Comparison of ENCODE assay signal across 13 mouse cellular contexts in genomic region chr16:92200615-92201014, GRCm38 (mm10).
A peak's percentile ranks its signal among the peaks of the same experiment; 100 is the strongest.
DNase-seq lines count a peak whose midpoint lies in the region; ATAC-seq lines count a peak whose summit lies in the region.
"Had no signal": no experiment of that assay in that cellular context is flagged by ENCODE, and none has a peak within 500 bp of the region (broad histone marks: within the 10 kb centered on the region; RNA-seq: fewer than 3 reads in every experiment).

No protein-coding gene starts in this region.

- H3K36me3 ChIP-seq in heart, embryonic 15.5 days, result no peaks in the 10 kb centered on the region
- no peaks in the 10 kb centered on the region for H3K36me3 ChIP-seq in heart, embryonic 10.5 days
- H3K36me3 ChIP-seq in hindbrain, embryonic 12.5 days, result no peaks in the 10 kb centered on the region
- no peaks in the 10 kb centered on the region for H3K36me3 ChIP-seq in neural tube, embryonic 15.5 days
- no peaks in the 10 kb centered on the region for H3K36me3 ChIP-seq in forebrain, embryonic 10.5 days (replicated peaks)
- H3K36me3 ChIP-seq: embryonic facial prominence, embryonic 12.5 days; kidney, embryonic 15.5 days; limb, embryonic 13.5 days had no signal

- H3K4me2 ChIP-seq in heart, embryonic 15.5 days, result no peak overlapping the region
- H3K4me2 ChIP-seq in hindbrain, embryonic 12.5 days (replicated peaks), result no peak overlapping the region
- H3K4me2 ChIP-seq in neural tube, embryonic 15.5 days, result no peak overlapping the region
- H3K4me2 ChIP-seq: embryonic facial prominence, embryonic 12.5 days; kidney, embryonic 15.5 days; limb, embryonic 13.5 days had no signal

- no peaks in the 10 kb centered on the region for H3K27me3 ChIP-seq in heart, embryonic 15.5 days
- H3K27me3 ChIP-seq in heart, embryonic 10.5 days (ENCODE audit: insufficient read depth, poor library complexity, severe bottlenecking), result no peaks in the 10 kb centered on the region
- H3K27me3 ChIP-seq in hindbrain, embryonic 12.5 days, result no peaks in the 10 kb centered on the region
- no peaks in the 10 kb centered on the region for H3K27me3 ChIP-seq in neural tube, embryonic 15.5 days (replicated peaks)
- H3K27me3 ChIP-seq in forebrain, embryonic 10.5 days (ENCODE audit: poor library complexity, severe bottlenecking), result no peaks in the 10 kb centered on the region
- H3K27me3 ChIP-seq: embryonic facial prominence, embryonic 12.5 days; kidney, embryonic 15.5 days; limb, embryonic 13.5 days had no signal

- ATAC-seq in heart, embryonic 15.5 days (replicated peaks; ENCODE audit: insufficient number of reproducible peaks, insufficient read depth, low FRiP score, low read depth), result 0 out of 2 replicates have a peak, but pooled peaks have one; percentile 47
- ATAC-seq in hindbrain, embryonic 12.5 days (ENCODE audit: low FRiP score), result peak; percentile 66
- ATAC-seq in neural tube, embryonic 15.5 days (ENCODE audit: low FRiP score), result peak; percentile 90
- no peak for ATAC-seq in erythroblast, adult 5-6 weeks (replicated peaks; ENCODE audit: low FRiP score, poor library complexity, severe bottlenecking)

- H3K9ac ChIP-seq in heart, embryonic 15.5 days, result no peak overlapping the region
- H3K9ac ChIP-seq in hindbrain, embryonic 12.5 days, result no peak overlapping the region
- no peak overlapping the region for H3K9ac ChIP-seq in neural tube, embryonic 15.5 days (replicated peaks)
- H3K9ac ChIP-seq: embryonic facial prominence, embryonic 12.5 days; kidney, embryonic 15.5 days; limb, embryonic 13.5 days had no signal

- H3K4me3 ChIP-seq in heart, embryonic 15.5 days, result no peak overlapping the region
- no peak overlapping the region for H3K4me3 ChIP-seq in heart, embryonic 10.5 days
- H3K4me3 ChIP-seq in hindbrain, embryonic 12.5 days, result no peak overlapping the region
- no peak overlapping the region for H3K4me3 ChIP-seq in neural tube, embryonic 15.5 days (replicated peaks)
- no peak overlapping the region for H3K4me3 ChIP-seq in forebrain, embryonic 10.5 days
- H3K4me3 ChIP-seq: embryonic facial prominence, embryonic 12.5 days; kidney, embryonic 15.5 days; limb, embryonic 13.5 days had no signal

- DNase-seq in heart, embryonic 10.5 days (ENCODE audit: low spot score), result no peak
- DNase-seq in right cerebral cortex, postnatal 36 days (ENCODE audit: low spot score in 2 of 2), result peak; percentile 3 to 12
- no peak for DNase-seq in right cerebral cortex, postnatal 14 days
- DNase-seq in forebrain, embryonic 10.5 days (ENCODE audit: extremely low spot score, low spot score), result no peak
- DNase-seq: adrenal gland, adult 2 months; thymus, adult 2 months had no signal

- H3K4me1 ChIP-seq in heart, embryonic 15.5 days (replicated peaks), result no peaks in the 10 kb centered on the region
- H3K4me1 ChIP-seq in heart, embryonic 10.5 days, result no peaks in the 10 kb centered on the region
- peaks cover 4% of the 10 kb centered on the region; the same call in 1 of the 2 replicates for H3K4me1 ChIP-seq in hindbrain, embryonic 12.5 days
- H3K4me1 ChIP-seq in neural tube, embryonic 15.5 days, result 0 out of 2 replicates have a peak, but pooled peaks cover 2% of the 10 kb centered on the region
- H3K4me1 ChIP-seq in forebrain, embryonic 10.5 days, result no peaks in the 10 kb centered on the region
- H3K4me1 ChIP-seq: embryonic facial prominence, embryonic 12.5 days; limb, embryonic 13.5 days had no signal

- WGBS in heart, embryonic 15.5 days, result 69% methylated on average over 7 of the region's 7 CpGs
- WGBS in heart, embryonic 10.5 days, result 75% methylated on average over 7 of the region's 7 CpGs
- 45% methylated on average over 7 of the region's 7 CpGs for WGBS in hindbrain, embryonic 12.5 days
- 24% methylated on average over 7 of the region's 7 CpGs for WGBS in neural tube, embryonic 15.5 days
- WGBS in forebrain, embryonic 10.5 days, result 78% methylated on average over 7 of the region's 7 CpGs

- H3K9me3 ChIP-seq in heart, embryonic 15.5 days (replicated peaks), result no peaks in the 10 kb centered on the region
- H3K9me3 ChIP-seq in heart, embryonic 10.5 days, result no peaks in the 10 kb centered on the region
- no peaks in the 10 kb centered on the region for H3K9me3 ChIP-seq in hindbrain, embryonic 12.5 days (replicated peaks)
- H3K9me3 ChIP-seq in neural tube, embryonic 15.5 days (replicated peaks), result no peaks in the 10 kb centered on the region
- H3K9me3 ChIP-seq in forebrain, embryonic 10.5 days, result no peaks in the 10 kb centered on the region
- H3K9me3 ChIP-seq: embryonic facial prominence, embryonic 12.5 days; kidney, embryonic 15.5 days; limb, embryonic 13.5 days had no signal

- H3K27ac ChIP-seq in heart, embryonic 15.5 days, result no peak overlapping the region
- no peak overlapping the region for H3K27ac ChIP-seq in heart, embryonic 10.5 days
- H3K27ac ChIP-seq in hindbrain, embryonic 12.5 days, result no peak overlapping the region
- H3K27ac ChIP-seq in neural tube, embryonic 15.5 days (replicated peaks), result peak overlapping the region; percentile 56; the same call in 1 of the 2 replicates
- H3K27ac ChIP-seq in forebrain, embryonic 10.5 days, result no peak overlapping the region
- H3K27ac ChIP-seq: embryonic facial prominence, embryonic 12.5 days; kidney, embryonic 15.5 days; limb, embryonic 13.5 days had no signal

Comparison
In these comparisons a context has a peak if more than half of its experiments do, and no peak if none do; other contexts are left out.
1. DNase-seq: peak in right cerebral cortex, postnatal 36 days (2 of 2); none in heart, embryonic 10.5 days (single experiment), right cerebral cortex, postnatal 14 days (single experiment) and forebrain, embryonic 10.5 days (single experiment).